Mouse (Mus musculus) layer of hippocampus, adult 6 months (tissue): ENCODE data around the gene Cdh9. TPM values are rescaled to one million over a fixed set of nuclear protein-coding genes. Genes with fewer than 3 reads are reported as not detected.

Experiments used
- long read RNA-seq, 2 experiments: library from polyadenylated mRNA; unstranded; transcript quantifications; one replicate each; pipeline ENCODE4 v2.0.0; 2019 to 2020
- polyA plus RNA-seq: library from polyadenylated mRNA; unstranded; fragments of <200 nt; fragmentation: Nextera tagmentation; gene quantifications from 2 replicates; pipeline ENCODE4 v1.2.3, GENCODE M21; 2021

Gene Cdh9
- 10.9 and 13.0 TPM in 2 replicates for polyA plus RNA-seq
- long read RNA-seq, experiment 1, transcript Cdh9-202 (12 exons, 3,539 nt): major isoform, 16 of 28 reads
- long read RNA-seq, experiment 1, partial matches to known transcripts: 7 of 28 reads
- long read RNA-seq, experiment 1, other reads (novel, unspliced or antisense): 5 of 28 reads
- long read RNA-seq, experiment 2, transcript Cdh9-202 (12 exons, 3,539 nt): major isoform, 66 of 104 reads
- long read RNA-seq, experiment 2, partial matches to known transcripts: 12 of 104 reads
- long read RNA-seq, experiment 2, other reads (novel, unspliced or antisense): 26 of 104 reads

GRCm38 (mm10) chr15:16728470-16729011, at the start of gene Cdh9:
Gene Cdh9 (plus strand): TSS chr15:16728756.

